Mouse (Mus musculus) layer of hippocampus, postnatal 10 days (tissue): ENCODE results near the gene Zfp644. TPM values are rescaled to one million over a fixed set of nuclear protein-coding genes. Genes with fewer than 3 reads are reported as not detected.
"Not testable (repeated sequence)": the region's sequence is repeated elsewhere in the genome, so short reads cannot be mapped to it uniquely, and the experiment has no call there.

ENCODE experiments used
- DNase-seq, 2 experiments: peaks; one replicate each; pipeline ENCODE4 v3.0.0; 2021; ENCODE audit warnings: low spot score in 2 of 2
- long read RNA-seq: library from polyadenylated mRNA; stranded (forward); transcript quantifications from one replicate; pipeline ENCODE4 v2.0.0, GENCODE M21; 2023
- total RNA-seq, 2 experiments: library from RNA; stranded (reverse); gene quantifications; 2 replicates each; pipeline ENCODE4 v1.2.3; 2021

The Zfp644 gene
- total RNA-seq, result 10 to 100 TPM; 84.2 to 87.7 TPM
- long read RNA-seq, full-length matches to known transcripts, result 3 of 25 reads
- long read RNA-seq, partial matches to known transcripts, result 3 of 25 reads
- long read RNA-seq, other reads (novel, unspliced or antisense), result 19 of 25 reads

DNA sequence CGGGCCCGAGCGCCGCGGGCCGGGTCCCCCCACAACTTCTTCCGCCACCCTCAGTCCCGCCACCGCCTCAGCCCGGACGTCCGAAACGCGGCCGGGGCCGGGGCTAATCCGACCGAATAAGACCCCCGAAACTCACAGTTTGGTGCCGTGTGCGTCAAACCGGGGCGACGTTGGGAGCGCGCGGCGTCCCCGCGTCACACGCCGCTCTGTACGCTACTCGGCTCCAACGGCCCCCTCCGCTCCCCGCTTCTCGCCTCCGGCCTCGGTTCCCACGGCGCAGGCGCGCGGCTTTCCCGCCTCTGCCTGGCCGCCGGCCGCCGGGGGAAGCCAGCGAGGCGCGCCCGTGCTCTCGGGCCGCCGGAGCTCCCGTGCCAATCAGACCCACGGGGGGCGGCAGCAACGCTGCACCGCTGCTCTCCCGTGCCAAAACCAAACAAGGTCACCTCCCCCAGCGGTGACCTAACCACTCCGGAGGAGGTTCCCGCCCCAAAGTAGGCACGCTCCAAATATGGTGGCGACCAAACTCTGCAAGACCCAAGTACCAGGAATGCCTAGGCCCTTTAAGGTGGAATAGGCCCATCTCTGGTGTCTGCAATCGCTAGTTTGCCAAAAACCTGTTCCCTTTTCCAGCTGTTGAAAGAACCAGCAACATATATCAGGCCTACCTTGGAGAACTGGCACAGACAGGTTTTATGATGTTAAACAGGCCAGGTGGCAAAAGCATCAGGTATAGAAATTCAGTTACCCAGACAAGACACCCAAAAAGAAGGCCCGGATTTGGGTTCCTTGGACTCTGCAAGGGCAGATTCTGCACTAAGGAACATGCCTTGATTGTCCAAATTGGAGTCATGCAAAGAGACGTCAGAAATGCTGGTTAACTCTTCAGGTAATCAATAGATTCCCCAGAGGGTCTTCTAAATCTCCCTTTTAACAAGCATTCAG, at the start of gene Zfp644:
TSS of gene Zfp644 (minus strand) at position 892 of the 942 bp plus-strand sequence.
- DNase-seq, result peak; percentile 87 to 91

DNA sequence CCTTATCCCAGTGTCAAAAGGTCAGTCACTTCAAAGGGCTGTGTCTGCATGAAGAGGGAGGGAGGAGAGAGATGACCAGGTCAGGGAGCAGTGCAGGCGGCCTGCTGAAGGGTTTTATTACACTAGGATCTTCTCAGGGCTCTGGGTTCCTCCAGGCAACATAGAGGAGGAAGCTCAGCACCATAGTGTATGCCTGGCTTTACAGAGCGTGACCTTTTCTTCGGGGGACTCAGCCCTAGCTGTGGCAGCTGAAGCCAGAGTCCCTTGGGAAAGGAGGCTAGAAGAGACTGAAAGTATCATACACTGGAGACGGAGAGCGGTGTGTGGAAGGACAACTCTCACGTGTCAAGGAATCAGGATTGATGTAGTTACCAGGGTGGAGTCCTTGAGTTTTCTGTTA, 42.6 kb upstream of the Zfp644 start:
- no peak for DNase-seq

DNA sequence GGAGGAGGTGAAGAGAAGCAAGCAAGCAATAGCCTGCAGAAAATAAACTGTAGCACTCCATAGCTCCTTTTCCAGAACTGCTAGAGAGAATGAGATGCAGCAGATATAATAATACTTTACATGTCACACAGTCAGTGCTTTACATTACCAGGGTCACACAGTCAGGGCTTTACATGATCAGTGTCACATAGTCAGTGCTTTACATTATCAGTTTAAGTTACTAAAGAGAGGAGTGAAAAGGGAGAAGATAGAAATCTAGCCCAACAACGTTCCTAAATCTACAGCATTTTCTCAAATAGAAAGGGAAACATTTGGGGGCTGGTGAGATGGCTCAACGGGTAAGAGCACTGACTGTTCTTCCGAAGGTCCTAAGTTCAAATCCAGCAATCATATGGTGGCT, 26.4 kb upstream of the Zfp644 start:
- DNase-seq, result no peak

DNA sequence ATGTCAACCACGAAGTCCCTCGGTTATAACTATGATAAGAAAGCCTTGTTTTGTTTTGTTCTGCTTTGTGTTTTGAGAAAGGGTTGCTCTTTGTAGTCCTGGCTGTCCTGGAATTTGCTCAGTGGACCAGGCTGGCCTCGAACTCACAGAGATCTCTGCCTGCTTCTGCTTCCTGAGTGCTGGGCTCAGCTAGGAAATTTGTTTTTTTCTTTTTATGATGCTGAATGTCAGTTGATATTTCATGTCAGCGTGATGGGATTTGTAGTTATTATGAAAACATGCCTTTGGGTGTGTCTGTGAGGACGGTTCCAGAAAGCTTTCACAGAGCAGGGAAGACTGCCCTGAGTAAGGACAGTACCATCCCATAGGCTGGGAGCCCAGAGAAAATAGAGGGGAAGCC, 25.7 kb upstream of the Zfp644 start:
- DNase-seq, result no peak

DNA sequence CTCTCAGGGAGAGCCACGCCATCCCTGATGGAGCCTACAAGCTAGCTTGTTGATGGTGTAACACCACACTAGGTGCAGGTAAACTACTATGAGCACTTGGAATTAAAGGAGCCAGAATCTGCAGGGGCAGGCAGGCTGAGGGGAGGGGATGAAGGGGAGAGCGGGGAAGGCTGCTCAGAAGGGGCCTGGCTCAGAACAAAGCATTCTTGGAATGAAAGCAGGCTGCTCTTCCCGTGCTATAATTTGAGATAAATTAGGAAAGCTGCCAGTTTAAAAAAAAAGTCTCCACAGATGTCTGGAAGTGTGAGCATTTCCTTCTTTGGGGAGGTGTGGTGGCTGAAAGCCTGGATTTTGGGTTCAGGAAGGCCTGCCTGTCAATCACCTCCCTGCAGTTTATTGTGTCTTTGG, 14.8 kb upstream of the Zfp644 start:
- no peak for DNase-seq

DNA sequence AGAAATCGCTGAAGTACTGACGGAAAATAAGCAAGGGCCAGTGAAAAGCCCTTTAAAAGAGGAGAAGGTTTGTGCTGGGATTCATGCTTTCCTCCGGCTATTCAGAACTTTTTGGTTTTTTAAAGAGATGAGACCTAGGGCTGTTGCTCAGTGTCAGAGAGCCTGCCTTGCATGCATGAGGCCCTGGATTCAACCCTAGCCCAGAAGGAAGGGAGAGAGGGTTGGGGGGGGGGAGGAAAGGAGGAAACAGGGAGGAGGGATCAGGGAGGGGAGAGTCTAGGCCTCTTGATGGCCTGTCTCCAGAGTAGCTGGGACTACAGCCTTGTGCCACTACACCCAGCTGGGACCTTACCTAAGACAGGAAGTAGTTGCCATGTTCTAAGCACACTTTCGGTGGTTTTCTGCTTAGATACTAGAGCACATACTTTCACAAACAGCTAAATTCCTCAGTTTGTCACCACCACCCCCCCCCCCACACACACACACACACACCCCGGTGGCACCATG, 14.2 kb upstream of the Zfp644 start:
- no peak for DNase-seq

DNA sequence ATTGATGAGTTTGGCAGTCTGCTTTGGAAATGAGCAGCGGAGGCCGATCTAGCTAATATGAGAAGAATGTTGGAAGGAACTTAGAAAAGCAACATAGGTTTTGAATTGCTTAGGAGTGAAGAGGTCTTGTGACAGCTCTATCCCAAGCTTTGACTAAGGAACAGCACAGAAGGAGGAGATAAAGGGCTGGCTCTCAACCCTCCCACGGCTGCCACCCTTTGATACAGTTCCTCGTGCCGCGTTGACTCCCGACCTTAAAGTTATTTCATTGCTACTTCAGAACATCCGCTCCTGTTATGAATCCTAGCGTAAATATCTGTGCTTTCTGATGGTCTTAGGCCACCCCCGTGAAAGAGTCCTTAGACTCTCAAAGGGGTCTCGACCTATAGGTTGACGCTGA, 13.5 kb upstream of the Zfp644 start:
- no peak for DNase-seq

DNA sequence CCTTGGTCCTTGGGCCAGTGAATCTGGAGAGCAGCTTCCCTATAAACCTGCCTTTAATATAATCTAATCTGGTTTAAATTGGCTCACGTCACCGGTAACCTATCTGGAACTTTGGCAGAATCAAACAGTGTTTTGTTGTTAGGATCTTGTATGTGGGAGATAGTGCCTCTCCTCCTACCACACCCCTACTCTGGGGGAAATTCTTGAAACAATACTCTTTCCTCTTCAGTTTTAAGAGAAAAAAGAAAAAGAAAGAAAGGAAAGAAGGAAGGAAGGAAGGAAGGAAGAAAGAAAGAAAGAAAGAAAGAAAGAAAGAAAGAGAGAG, 13.0 kb upstream of the Zfp644 start:
- DNase-seq, result no peak

DNA sequence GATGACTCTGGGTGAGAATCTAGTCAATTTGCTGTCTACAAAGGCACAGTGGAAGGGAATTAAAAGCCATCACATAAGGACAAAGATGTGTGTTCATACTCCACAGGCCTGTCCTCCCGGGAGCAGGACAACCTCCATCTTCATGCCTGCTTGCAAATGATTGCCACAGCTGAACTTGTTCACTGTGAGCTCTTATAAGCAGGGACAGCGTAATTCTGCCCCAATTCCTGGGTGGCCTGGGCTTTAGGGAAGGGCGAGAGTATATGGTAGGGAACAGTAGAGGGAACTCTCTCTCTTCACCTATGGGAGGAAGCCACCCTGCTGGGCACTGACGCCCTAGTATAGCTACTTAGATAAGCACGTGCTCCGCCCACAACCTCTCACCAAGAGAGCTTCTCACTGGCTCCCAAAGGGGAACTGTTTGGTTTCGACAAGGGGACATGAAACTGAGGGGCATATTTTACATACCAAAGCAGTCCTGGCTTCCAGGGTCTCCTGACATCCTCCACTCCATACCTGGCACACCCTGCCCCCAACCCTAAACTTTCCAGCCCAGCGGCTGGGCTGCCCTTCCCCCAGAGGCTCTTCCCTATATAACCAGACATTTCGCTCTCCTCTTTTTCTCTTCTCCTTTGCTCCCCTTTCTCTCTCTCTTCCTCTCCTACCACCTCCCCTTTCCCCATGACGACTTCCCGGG, 12.4 kb upstream of the Zfp644 start:
- no peak for DNase-seq

DNA sequence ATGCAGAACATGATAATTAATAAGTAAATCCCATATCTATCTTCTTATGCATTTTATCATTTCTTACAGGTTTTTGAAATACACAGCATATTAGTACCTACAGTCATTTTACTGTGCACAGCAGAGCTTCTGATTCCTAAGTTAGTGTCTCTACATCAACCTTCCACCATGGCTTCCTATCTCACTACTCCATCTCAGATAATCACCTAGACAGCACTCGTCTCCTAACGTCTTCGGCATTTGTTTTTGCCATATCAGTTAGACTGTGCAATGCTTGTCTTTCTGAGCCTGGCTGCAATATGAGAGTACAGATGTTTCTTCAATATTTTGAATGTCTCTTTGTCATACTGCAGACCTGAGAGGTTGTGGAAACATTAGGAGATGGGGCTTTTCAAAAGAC, 9.3 kb upstream of the Zfp644 start:
- DNase-seq, result no peak

DNA sequence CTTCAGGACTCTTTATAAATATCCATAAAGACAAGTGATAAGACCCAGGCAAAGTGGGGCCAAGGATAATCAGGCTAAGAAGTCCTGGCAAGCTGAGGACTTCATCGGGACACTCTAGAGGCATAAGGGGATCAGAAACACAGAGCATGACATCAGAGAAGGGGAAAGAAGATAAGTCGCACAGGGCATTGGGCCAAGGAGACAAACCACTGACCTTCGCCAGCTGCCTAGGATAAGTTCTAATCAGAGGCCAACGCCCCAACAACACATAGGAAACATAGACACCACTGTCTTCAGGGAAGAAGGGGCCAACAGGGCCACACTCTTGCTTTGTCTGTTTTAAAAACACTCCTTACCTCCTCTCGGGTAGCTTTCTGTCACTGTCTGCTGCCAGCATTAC, 8.1 kb upstream of the Zfp644 start:
- DNase-seq, result no peak

DNA sequence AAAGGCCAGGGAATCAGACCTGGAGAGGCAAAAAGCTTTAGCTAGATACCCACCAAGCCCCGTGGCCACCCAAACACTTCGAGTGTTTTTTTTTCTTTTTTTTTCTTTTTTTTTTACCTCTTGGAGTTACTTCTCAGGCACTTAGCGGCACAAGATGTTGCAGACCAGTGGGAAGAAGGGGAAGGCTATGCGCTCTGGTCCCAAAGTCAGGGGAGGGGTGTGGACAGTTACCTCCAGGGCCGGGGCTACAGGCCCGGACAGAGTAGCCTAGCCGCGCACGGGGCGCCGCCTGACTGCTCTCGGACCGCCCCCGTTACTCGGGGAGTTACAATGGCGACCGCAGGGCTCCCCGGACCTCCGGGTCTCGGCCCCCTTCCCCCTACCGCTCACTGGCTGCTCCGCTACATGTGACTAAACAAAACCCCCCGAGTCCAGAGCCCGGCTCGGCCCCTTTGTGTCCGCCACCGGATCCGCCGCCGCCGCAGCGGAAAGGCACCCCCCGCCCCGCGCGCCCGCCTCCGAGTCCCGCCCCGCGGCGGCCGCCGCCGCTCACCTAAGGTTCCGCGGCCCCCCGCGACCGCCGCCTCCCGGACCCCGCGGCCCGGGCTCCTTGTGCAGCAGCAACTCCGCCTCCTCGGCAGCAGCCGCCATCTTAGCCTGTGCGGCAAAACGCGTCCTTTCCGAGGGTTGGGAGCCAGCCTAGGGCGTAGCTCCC, 1.2 kb downstream of the Zfp644 start:
- peak; percentile 75 to 83 for DNase-seq

DNA sequence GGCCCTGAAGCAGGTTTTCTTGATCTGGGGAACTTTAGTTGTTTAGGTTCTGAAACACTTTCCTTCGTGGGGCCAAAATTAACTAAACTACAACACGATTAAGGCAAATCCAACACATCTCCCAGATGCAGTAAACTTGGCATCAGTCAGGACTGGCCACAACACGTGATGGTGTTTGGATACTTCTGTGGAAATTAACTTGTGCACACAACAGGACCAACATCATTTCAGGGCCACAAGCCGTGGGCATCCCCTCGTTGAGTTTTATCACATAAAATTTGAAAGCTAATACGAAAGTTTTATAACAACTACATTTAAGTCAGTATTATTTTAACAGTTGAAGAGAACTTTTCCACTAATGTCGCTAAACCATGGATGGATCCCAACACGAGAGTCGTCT, 1.9 kb downstream of the Zfp644 start:
- no peak for DNase-seq

DNA sequence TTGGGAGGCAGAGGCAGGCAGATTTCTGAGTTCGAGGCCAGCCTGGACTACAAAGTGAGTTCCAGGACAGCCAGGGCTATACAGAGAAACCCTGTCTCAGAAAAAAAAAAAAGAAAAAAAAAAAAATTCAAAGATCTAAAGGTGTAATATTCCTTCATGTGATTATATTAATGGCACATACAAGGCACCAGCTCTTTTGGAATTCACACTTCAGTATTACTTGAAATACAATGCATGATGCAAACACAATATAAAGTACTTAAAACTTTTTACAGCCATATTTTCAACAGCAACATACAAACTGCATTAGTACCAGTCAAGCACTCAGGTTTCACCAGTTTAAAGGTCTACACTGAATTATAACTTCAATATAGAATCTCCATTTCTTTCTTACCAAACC, 2.4 kb downstream of the Zfp644 start:
- DNase-seq, result no peak

DNA sequence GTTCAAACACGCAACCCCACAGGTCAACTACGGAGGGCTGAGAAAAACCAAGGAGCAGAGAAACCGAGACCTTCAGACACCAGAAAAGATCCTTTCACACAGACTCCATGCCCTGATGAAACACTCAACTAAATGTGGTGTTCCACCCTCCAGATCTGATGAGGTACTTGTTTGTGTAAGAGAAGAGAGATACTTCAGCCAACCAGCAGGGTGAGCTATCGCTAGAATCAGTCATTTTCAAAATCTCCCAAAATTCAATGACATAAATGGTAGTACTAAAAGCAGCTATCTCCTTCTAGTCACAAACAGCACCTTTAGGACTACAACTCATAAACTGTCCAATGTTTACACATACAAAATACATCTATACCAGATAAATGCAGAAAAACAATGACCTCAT, 4.1 kb downstream of the Zfp644 start:
- DNase-seq, result no peak

DNA sequence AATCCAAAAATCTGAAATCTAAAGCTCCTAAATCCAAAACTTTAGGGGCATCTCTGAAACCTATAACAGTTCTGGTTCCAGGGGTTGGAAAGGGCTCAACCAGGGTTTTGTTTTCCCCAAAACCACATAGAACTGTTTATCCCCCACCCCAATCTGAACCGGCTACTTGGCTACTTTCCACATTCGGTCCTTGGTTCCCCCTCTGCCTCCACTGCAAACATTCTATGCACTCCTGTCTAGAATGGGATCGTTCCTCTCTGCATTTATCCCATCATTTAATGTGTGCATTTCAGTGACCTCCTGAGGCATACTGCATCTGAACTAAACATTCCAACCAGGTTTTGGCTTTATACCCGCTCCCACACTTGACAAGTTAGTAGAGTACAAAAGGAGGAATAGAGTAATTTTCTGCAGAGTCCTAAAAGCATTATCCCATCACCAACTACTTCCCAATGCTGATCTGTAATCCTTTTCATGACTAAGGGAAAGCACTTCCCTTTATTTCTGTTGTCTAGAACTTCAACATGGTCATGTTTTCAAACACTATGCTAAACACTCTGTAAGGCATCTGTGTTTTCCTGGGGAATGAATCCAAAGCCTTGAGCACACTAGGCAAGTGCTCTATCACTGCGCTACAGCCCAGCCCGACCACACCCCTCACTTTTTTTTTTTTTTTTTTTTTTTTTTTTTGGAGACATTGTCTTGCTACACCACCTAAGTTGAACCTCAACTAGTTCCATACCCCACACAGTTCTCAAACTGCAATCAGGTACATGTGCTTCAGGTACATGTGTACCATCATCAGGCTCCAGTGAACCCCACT, 16.2 kb downstream of the Zfp644 start:
- DNase-seq, result no peak

DNA sequence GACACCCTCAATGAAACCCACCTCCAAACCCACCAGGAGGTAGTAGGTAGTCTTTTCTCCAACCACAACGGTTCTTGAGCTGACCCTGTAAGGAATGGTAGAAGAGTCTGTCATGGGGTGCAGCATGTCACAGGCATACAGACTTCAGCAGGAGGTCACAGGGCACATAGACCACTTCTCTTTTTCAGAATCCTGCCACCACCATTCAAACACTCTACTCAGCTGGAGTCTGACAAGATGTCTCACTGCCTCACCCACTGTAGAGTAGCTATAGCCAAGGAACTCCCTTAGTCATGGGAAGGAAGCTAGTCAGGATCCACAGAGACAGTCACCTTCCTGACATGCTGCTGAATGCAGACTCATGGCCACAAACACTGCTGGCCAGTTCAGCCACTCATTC, 17.4 kb downstream of the Zfp644 start:
- DNase-seq, result no peak

DNA sequence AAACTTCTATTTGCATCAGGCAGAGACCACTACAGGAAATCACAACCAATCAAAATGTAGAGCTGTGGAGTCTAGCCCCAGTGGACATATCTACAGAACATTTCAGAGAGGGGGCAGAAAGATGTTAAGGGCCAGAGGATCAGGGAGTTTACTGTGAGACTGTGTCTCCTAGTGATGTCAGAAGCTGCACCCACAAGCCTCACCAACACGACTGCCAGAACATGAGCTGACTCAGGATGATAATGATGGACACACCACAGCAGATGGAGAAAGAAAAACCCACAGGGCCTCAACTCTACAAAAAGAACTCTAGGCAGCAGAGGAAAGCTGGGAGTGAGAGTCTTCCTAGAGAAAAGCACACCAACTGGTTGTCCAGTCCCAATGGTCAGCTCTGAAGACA, 18.3 kb downstream of the Zfp644 start:
- DNase-seq, result not testable (repeated sequence)

DNA sequence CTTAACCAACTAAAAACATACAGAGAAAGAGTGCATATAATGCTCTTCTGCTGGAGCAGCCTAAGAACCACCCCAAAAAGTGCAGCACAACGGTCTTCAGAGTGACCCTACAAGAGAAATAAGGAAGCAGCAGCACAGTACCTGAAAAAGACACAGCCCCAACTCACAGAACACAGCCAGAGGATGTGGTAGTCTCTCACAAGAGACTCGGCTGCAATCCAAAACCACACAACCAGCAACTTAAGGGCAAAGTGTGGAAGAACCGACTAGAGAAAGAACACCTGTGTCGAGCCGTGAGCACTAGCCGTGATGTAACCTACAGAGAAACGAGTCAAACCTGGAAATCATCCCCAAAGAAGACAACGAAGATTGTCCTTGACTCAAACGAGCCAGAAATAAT, 20.3 kb downstream of the Zfp644 start:
- no peak for DNase-seq

DNA sequence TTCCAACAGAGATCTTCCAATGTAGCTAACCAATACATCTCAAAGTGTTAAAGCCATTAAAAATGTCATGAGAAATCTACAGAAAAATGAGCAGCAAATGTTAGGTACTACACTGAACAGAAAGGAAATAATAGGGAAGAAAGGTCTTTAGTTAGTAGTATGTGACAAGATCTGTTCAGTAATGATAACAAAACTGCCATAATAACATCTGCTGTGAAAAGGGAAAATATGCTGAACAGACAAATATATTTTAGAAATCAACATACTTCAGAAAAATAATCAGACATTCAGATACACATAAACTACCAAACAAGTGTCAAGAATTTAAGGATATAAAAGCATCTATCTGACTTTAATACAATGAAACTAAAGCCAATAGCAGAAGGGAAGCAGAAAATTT, 24.5 kb downstream of the Zfp644 start:
- no peak for DNase-seq

DNA sequence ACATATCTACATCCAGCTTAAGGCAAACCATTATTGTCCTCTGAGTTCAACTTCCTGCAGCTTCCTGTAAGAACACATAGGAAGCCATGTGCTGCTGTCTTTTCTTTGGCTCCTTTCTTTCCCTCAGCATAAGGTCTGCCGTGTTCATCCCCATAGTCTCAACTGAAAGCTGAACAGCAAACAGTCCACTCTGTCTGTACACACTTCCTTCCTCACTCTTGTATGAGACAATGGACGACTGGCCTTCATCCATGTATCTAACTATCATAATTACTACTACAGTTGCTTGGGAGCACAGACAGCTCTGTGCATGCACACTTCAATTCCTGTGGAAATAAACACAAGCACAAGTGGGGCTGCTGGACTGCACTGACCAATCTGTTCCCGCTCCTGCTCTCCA, 25.2 kb downstream of the Zfp644 start:
- no peak for DNase-seq
